Mouse (Mus musculus): ENCODE data around the gene Reep3. TPM values are rescaled to one million over a fixed set of nuclear protein-coding genes. Genes with fewer than 3 reads are reported as not detected.

The Reep3 gene
- polyA plus RNA-seq, 1 experiment: 13.2 TPM

DNA sequence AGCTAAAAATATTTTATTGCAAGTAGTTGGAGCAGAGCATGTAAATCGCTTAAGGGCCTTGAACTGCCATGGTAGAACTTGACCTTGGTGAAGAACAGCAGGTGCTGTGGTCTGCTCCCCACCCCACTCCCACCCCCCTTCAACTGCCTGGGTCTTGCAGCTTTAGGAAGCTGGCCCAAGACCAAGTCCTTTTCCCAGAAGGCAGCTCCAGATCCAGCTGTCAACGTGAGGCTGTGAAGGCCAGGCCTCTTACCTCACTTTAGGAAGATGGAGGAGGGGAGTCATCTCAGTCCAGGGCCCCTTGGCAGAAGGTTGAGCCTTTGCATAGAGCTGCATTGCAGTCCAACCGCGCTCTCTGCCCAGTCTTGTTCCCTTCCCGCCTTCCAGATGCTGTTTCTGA lies 102.3 kb downstream of the Reep3 start:
- 42% methylated on average over 5 of the region's 5 CpGs for WGBS
- TF ChIP-seq CTCF (IDR thresholded peaks at IDR 0.05; ENCODE audit: borderline replicate concordance, control insufficient read depth, extremely low read depth, insufficient read depth, low read length, poor library complexity): no peak
- H3K36me3 ChIP-seq (ENCODE audit: control insufficient read depth, insufficient read depth, low read length): no peaks in the 10 kb centered on the region
- no peak for DNase-seq
- peaks cover 11% of the 10 kb centered on the region; the same call in 1 of the 2 replicates for H3K4me1 ChIP-seq (replicated peaks; ENCODE audit: control insufficient read depth, insufficient read depth, low read length)
- no peaks in the 10 kb centered on the region for H3K27me3 ChIP-seq (ENCODE audit: control insufficient read depth, insufficient read depth, low read length)
- no peak overlapping the region for H3K4me3 ChIP-seq (ENCODE audit: control insufficient read depth, insufficient read depth, low read length)
- no peak overlapping the region for H3K27ac ChIP-seq (ENCODE audit: control insufficient read depth, insufficient read depth, low read length)

DNA sequence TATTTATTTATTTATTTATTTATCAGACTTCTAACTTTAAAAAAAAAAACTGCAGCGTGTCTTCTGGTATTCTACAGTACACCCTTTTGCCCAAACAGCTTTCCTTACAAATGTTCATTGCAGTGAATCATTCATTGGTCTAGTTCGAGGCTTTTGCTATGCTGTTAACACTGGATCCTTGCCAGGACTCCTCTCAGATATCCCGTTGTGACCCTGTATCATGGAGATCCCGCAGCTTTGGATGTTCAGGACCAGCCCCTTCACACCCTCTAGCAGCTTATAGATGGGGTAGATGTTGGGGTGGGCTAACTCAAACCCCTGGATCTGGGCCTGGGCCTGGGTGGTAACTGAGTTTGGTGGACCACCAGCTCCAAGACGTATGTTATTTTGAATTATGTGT lies 104.2 kb downstream of the Reep3 start:
- no peak for TF ChIP-seq POLR2A (IDR thresholded peaks at IDR 0.05; ENCODE audit: control insufficient read depth, extremely low read depth, insufficient read depth, low read length, poor library complexity)
- TF ChIP-seq CTCF (IDR thresholded peaks at IDR 0.05; ENCODE audit: borderline replicate concordance, control insufficient read depth, extremely low read depth, insufficient read depth, low read length, poor library complexity): no peak
- H3K36me3 ChIP-seq (ENCODE audit: control insufficient read depth, insufficient read depth, low read length): no peaks in the 10 kb centered on the region
- DNase-seq: no peak
- no peak overlapping the region for H3K4me3 ChIP-seq (ENCODE audit: control insufficient read depth, insufficient read depth, low read length)
- no peak overlapping the region for H3K27ac ChIP-seq (ENCODE audit: control insufficient read depth, insufficient read depth, low read length)
- H3K4me1 ChIP-seq (replicated peaks; ENCODE audit: control insufficient read depth, insufficient read depth, low read length): peaks cover 11% of the 10 kb centered on the region; the same call in 1 of the 2 replicates
- WGBS: 89% methylated on average over 5 of the region's 5 CpGs
- H3K27me3 ChIP-seq (ENCODE audit: control insufficient read depth, insufficient read depth, low read length): no peaks in the 10 kb centered on the region

DNA sequence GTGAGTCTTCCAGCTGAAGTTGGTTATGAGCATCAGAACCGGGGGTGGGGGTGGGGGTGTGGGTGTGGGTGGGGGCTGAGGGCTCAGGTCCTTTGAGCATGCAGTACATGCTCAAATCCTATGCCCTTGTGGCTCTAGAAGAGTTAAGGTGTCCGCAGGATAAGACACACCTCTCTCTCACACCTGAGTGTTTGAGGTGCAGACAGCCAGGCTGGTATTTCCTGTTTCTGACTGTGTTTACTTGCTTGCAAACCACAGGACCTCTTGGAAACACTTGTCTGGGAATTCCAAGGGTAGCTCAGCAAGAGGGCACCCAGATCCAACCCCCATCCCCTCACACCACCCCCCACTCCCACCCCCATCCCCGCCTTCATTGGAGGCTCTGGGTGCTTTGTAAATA lies 106.2 kb downstream of the Reep3 start:
- 95% methylated on average over 3 of the region's 3 CpGs for WGBS
- no peak overlapping the region for H3K4me3 ChIP-seq (ENCODE audit: control insufficient read depth, insufficient read depth, low read length)
- no peaks in the 10 kb centered on the region for H3K36me3 ChIP-seq (ENCODE audit: control insufficient read depth, insufficient read depth, low read length)
- no peaks in the 10 kb centered on the region for H3K27me3 ChIP-seq (ENCODE audit: control insufficient read depth, insufficient read depth, low read length)
- peaks cover 11% of the 10 kb centered on the region; the same call in 1 of the 2 replicates for H3K4me1 ChIP-seq (replicated peaks; ENCODE audit: control insufficient read depth, insufficient read depth, low read length)
- no peak for DNase-seq
- no peak for TF ChIP-seq POLR2A (IDR thresholded peaks at IDR 0.05; ENCODE audit: control insufficient read depth, extremely low read depth, insufficient read depth, low read length, poor library complexity)
- no peak for TF ChIP-seq CTCF (IDR thresholded peaks at IDR 0.05; ENCODE audit: borderline replicate concordance, control insufficient read depth, extremely low read depth, insufficient read depth, low read length, poor library complexity)
- no peak overlapping the region for H3K27ac ChIP-seq (ENCODE audit: control insufficient read depth, insufficient read depth, low read length)

GRCm38 (mm10) chr10:66983043-66983442 lies 113.7 kb downstream of the Reep3 start:
- no peak for DNase-seq
- 98% methylated on average over 5 of the region's 5 CpGs for WGBS
- H3K36me3 ChIP-seq (ENCODE audit: control insufficient read depth, insufficient read depth, low read length): no peaks in the 10 kb centered on the region

DNA sequence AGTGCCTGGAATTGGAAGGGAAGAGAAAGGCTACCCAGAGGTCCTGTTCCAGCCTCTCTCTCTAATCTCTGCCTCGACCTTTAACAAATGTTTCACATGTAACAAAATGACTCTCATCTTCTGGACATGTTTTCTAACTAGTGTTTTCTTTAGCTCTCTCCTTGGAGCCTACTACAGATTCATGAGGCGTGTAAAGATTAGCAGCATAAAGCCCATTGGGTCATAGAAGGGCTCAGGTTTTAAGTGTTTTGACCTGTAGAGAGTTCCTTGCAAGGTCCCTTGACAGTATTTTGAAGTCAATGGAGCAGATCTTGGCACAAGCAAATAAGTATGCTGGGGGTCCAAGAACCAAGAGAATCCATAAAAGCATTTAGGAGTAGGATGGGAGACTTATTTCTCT lies 118.5 kb downstream of the Reep3 start:
- 88% methylated on average over 2 of the region's 2 CpGs for WGBS
- no peak for TF ChIP-seq CTCF (IDR thresholded peaks at IDR 0.05; ENCODE audit: borderline replicate concordance, control insufficient read depth, extremely low read depth, insufficient read depth, low read length, poor library complexity)
- TF ChIP-seq POLR2A (IDR thresholded peaks at IDR 0.05; ENCODE audit: control insufficient read depth, extremely low read depth, insufficient read depth, low read length, poor library complexity): no peak
- DNase-seq: no peak
- H3K36me3 ChIP-seq (ENCODE audit: control insufficient read depth, insufficient read depth, low read length): no peaks in the 10 kb centered on the region
- H3K27ac ChIP-seq (ENCODE audit: control insufficient read depth, insufficient read depth, low read length): no peak overlapping the region
- no peak overlapping the region for H3K4me3 ChIP-seq (ENCODE audit: control insufficient read depth, insufficient read depth, low read length)
- H3K4me1 ChIP-seq (replicated peaks; ENCODE audit: control insufficient read depth, insufficient read depth, low read length): no peaks in the 10 kb centered on the region
- H3K27me3 ChIP-seq (ENCODE audit: control insufficient read depth, insufficient read depth, low read length): no peaks in the 10 kb centered on the region

More at GRCm38 (mm10) chr10:66983043-66983442, 113.7 kb downstream of the Reep3 start:
- Histone ChIP-seq H3K27me3 (ENCODE audit: control insufficient read depth, insufficient read depth, low read length) (no peaks in the 10 kb centered on the region), H3K27ac (ENCODE audit: control insufficient read depth, insufficient read depth, low read length) (no peak overlapping the region), H3K4me3 (ENCODE audit: control insufficient read depth, insufficient read depth, low read length) (no peak overlapping the region), H3K4me1 (replicated peaks; ENCODE audit: control insufficient read depth, insufficient read depth, low read length) (no peaks in the 10 kb centered on the region)
- TF ChIP-seq CTCF (IDR thresholded peaks at IDR 0.05; ENCODE audit: borderline replicate concordance, control insufficient read depth, extremely low read depth, insufficient read depth, low read length, poor library complexity) (no peak), POLR2A (IDR thresholded peaks at IDR 0.05; ENCODE audit: control insufficient read depth, extremely low read depth, insufficient read depth, low read length, poor library complexity) (no peak)

DNA sequence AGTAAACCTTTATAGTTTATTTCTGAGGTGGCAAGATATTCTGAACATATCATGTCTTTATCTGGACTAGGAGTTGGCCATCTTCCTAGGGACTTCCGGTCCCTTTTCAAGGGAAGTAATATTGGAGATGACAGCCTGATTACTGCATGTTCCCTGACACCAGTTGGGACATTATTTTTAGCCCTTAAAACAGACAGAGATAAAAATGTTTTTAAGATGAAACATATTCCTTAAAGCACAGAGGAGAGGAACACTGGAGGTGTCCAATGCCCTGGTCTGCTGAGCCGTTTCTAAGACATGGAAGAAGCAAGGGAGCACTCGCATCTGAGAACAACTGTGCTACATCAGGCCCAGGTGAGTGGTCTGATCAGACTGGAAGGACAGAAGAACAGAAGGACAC lies 119.7 kb downstream of the Reep3 start:
- 98% methylated on average over 3 of the region's 3 CpGs for WGBS
- H3K36me3 ChIP-seq (ENCODE audit: control insufficient read depth, insufficient read depth, low read length): no peaks in the 10 kb centered on the region
- no peak for DNase-seq
- H3K27me3 ChIP-seq (ENCODE audit: control insufficient read depth, insufficient read depth, low read length): no peaks in the 10 kb centered on the region
- TF ChIP-seq POLR2A (IDR thresholded peaks at IDR 0.05; ENCODE audit: control insufficient read depth, extremely low read depth, insufficient read depth, low read length, poor library complexity) (no peak), CTCF (IDR thresholded peaks at IDR 0.05; ENCODE audit: borderline replicate concordance, control insufficient read depth, extremely low read depth, insufficient read depth, low read length, poor library complexity) (no peak)
- H3K4me1 ChIP-seq (replicated peaks; ENCODE audit: control insufficient read depth, insufficient read depth, low read length): no peaks in the 10 kb centered on the region
- no peak overlapping the region for H3K4me3 ChIP-seq (ENCODE audit: control insufficient read depth, insufficient read depth, low read length)
- no peak overlapping the region for H3K27ac ChIP-seq (ENCODE audit: control insufficient read depth, insufficient read depth, low read length)

DNA sequence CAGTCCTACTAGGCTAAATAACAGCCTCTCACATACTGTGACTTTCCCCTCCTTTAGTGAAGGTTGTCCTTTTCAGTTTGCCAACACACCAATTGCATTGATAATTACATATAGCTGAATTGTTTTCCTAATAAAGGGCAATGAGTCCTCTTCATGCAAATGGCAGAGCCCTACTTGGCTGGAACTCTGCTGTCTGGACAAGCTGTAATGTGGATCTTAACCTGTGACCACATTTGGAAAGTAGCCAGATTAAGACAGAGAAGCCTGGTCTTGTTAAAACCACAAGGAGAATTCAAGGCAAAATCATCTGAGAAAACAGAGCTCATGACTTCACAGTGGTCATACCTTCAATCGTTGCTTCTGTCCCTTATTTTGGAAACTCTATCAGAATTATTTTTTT lies 121.3 kb downstream of the Reep3 start:
- H3K27ac ChIP-seq (ENCODE audit: control insufficient read depth, insufficient read depth, low read length): no peak overlapping the region
- no peaks in the 10 kb centered on the region for H3K36me3 ChIP-seq (ENCODE audit: control insufficient read depth, insufficient read depth, low read length)
- TF ChIP-seq POLR2A (IDR thresholded peaks at IDR 0.05; ENCODE audit: control insufficient read depth, extremely low read depth, insufficient read depth, low read length, poor library complexity) (no peak), CTCF (IDR thresholded peaks at IDR 0.05; ENCODE audit: borderline replicate concordance, control insufficient read depth, extremely low read depth, insufficient read depth, low read length, poor library complexity) (no peak)
- WGBS: 0% methylated on average over 1 of the region's 1 CpGs
- H3K27me3 ChIP-seq (ENCODE audit: control insufficient read depth, insufficient read depth, low read length): no peaks in the 10 kb centered on the region
- DNase-seq: no peak
- H3K4me3 ChIP-seq (ENCODE audit: control insufficient read depth, insufficient read depth, low read length): no peak overlapping the region
- H3K4me1 ChIP-seq (replicated peaks; ENCODE audit: control insufficient read depth, insufficient read depth, low read length): no peaks in the 10 kb centered on the region
